Mouse (Mus musculus): ENCODE data around the gene Chst11. TPM values are rescaled to one million over a fixed set of nuclear protein-coding genes. Genes with fewer than 3 reads are reported as not detected.

Gene Chst11
- polyA plus RNA-seq, 1 experiment from 2014 or later: 2.6 TPM

Other genes starting within 250 kb of the Chst11 start
- gene Nfyb, start 221.4 kb upstream of the Chst11 start, polyA plus RNA-seq (2015; fragmentation: Nextera tagmentation; extraction: Ambion mirVana): 42.0 and 50.6 TPM in 2 replicates
- gene Txnrd1, start 151.5 kb upstream of the Chst11 start, polyA plus RNA-seq (2015; fragmentation: Nextera tagmentation; extraction: Ambion mirVana): 112 and 124 TPM in 2 replicates
- 0.24 TPM in 1 of 2 replicates, not detected in the other for gene Eid3, start 118.9 kb upstream of the Chst11 start, polyA plus RNA-seq (2015; fragmentation: Nextera tagmentation; extraction: Ambion mirVana)

All from neural tube, embryonic 13.5 days (tissue).